8 mouse cellular contexts compared by ENCODE assay signal in the genomic region with DNA sequence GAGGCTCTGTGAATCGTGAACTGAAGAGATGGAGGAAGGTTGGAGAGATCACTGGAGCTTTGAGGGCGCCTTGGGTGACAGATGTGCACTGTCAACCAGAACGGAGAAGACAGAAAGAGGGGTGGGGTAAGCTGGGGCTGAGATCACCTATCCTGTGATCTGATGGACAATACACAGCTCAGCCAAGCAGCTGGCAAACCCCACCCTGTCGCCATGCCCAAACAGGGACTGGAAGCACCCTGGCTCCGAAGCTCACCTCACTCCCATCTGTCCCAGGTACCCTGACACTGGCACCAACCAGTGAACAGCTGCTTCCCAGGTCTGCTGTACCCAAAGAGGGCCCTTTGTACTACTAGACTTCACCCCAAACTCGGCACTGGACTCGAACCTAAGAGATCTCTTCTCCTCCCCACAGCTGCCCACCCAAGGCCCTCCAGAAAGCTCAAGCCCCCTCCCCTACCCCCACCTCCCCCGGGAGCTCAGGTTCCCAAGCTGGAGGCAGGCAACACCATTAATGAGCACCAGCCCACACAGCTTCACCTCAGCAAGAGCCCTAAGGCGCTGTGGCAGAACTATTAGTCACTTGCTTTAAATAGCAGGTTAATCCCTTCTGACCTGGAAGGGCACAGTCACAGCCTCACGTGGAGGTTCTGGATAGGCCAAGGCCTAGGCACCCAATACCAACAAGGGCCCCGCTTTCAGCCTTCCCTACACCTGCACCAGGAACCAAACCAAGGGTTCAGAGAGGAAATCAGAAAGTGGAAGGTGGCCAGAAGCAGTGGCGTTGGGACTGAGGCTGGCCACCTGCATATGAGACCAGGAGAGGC. TPM values are rescaled to one million over a fixed set of nuclear protein-coding genes. Genes with fewer than 3 reads are reported as not detected.
A peak's percentile ranks its signal among the peaks of the same experiment; 100 is the strongest.
DNase-seq lines count a peak whose midpoint lies in the region; ATAC-seq and TF ChIP-seq lines count a peak whose summit lies in the region.

No protein-coding gene starts in this region.

- H3K27ac ChIP-seq in lung, postnatal 0 days (ENCODE audit: low read length) = no peak overlapping the region
- no peak overlapping the region for H3K27ac ChIP-seq in kidney, adult 2 months (ENCODE audit: insufficient read depth, low read depth, low read length)
- no peak overlapping the region for H3K27ac ChIP-seq in midbrain, postnatal 0 days (ENCODE audit: low read depth, low read length)

- no peak for TF ChIP-seq POLR2A in kidney, adult 2 months (IDR thresholded peaks at IDR 0.05; ENCODE audit: low read depth, low read length)

- 49% methylated on average over 12 of the region's 12 CpGs for WGBS in lung, postnatal 0 days
- WGBS in kidney, adult 2 months = 50% methylated on average over 12 of the region's 12 CpGs
- 53% methylated on average over 12 of the region's 12 CpGs for WGBS in midbrain, postnatal 0 days

- no peaks in the 10 kb centered on the region for H3K4me1 ChIP-seq in lung, postnatal 0 days (ENCODE audit: insufficient read depth, low read depth, low read length)
- H3K4me1 ChIP-seq in kidney, adult 2 months (ENCODE audit: control insufficient read depth, insufficient read depth, low read length) = no peaks in the 10 kb centered on the region; the same call in 1 of the 2 replicates
- H3K4me1 ChIP-seq in midbrain, postnatal 0 days (ENCODE audit: insufficient read depth, low read length) = peaks cover 2% of the 10 kb centered on the region; the same call in 1 of the 2 replicates

- no peak for TF ChIP-seq CTCF in lung, postnatal 0 days (IDR thresholded peaks at IDR 0.05)
- TF ChIP-seq CTCF in kidney, adult 2 months (conservative IDR thresholded peaks at IDR 0.05; ENCODE audit: insufficient read depth, insufficient read length, low read depth, low read length) = no peak
- no peak for TF ChIP-seq CTCF in midbrain, postnatal 0 days (IDR thresholded peaks at IDR 0.05)

- no peaks in the 10 kb centered on the region for H3K9me3 ChIP-seq in lung, postnatal 0 days (ENCODE audit: low read length)
- H3K9me3 ChIP-seq in midbrain, postnatal 0 days (ENCODE audit: low read length) = no peaks in the 10 kb centered on the region

- peak overlapping the region; percentile 75 for H3K4me2 ChIP-seq in lung, postnatal 0 days (replicated peaks; ENCODE audit: low read depth, low read length)
- H3K4me2 ChIP-seq in midbrain, postnatal 0 days (ENCODE audit: low read depth, low read length, poor library complexity, severe bottlenecking) = peak overlapping the region; percentile 97

- H3K27me3 ChIP-seq in lung, postnatal 0 days (replicated peaks; ENCODE audit: insufficient read depth, low read length) = no peaks in the 10 kb centered on the region
- no peaks in the 10 kb centered on the region for H3K27me3 ChIP-seq in kidney, adult 2 months (replicated peaks; ENCODE audit: control insufficient read depth, insufficient read depth, low read length)
- no peaks in the 10 kb centered on the region for H3K27me3 ChIP-seq in midbrain, postnatal 0 days (ENCODE audit: insufficient read depth, low read length)

- no peak for TF ChIP-seq EP300 in lung, postnatal 0 days (IDR thresholded peaks at IDR 0.05)

- no peak overlapping the region for H3K9ac ChIP-seq in lung, postnatal 0 days (replicated peaks; ENCODE audit: low read depth)
- H3K9ac ChIP-seq in midbrain, postnatal 0 days (replicated peaks; ENCODE audit: low read length, poor library complexity, severe bottlenecking) = 0 out of 2 replicates have a peak overlapping the region, but pooled peaks have one; percentile 24

- ATAC-seq in lung, postnatal 0 days = no peak
- no peak; the same call in 1 of the 2 replicates for ATAC-seq in midbrain, postnatal 0 days (ENCODE audit: low FRiP score)
- ATAC-seq in megakaryocyte progenitor cell, adult 5-6 weeks (replicated peaks; ENCODE audit: poor library complexity) = no peak

- no peaks in the 10 kb centered on the region for H3K36me3 ChIP-seq in lung, postnatal 0 days (ENCODE audit: insufficient read depth, low read length)
- no peaks in the 10 kb centered on the region for H3K36me3 ChIP-seq in kidney, adult 2 months (ENCODE audit: control insufficient read depth, insufficient read depth, low read length)
- H3K36me3 ChIP-seq in midbrain, postnatal 0 days (ENCODE audit: insufficient read depth, low read length) = no peaks in the 10 kb centered on the region

- 0 out of 2 replicates have a peak overlapping the region, but pooled peaks have one; percentile 73 for H3K4me3 ChIP-seq in lung, postnatal 0 days (ENCODE audit: low read depth, low read length)
- peak overlapping the region; percentile 95; the same call in 1 of the 2 replicates for H3K4me3 ChIP-seq in kidney, adult 2 months (ENCODE audit: insufficient read depth, low read depth, low read length)
- peak overlapping the region; percentile 52; the same call in 1 of the 2 replicates for H3K4me3 ChIP-seq in midbrain, postnatal 0 days (ENCODE audit: low read depth, low read length)

- no peak for DNase-seq in lung, postnatal 0 days (ENCODE audit: low spot score)
- no peak for DNase-seq in lung, postnatal 14 days
- peak; percentile 38 for DNase-seq in gastrocnemius, postnatal 25 days
- DNase-seq in kidney, adult 2 months = peak; percentile 40
- no peak for DNase-seq in midbrain, postnatal 0 days (ENCODE audit: low spot score)
- no peak for DNase-seq in testis, postnatal 14 days (ENCODE audit: low spot score)
- no peak for DNase-seq in yolk sac, embryonic 10.5 days (ENCODE audit: low spot score)

RNA-seq across cellular contexts. Expression of a gene that starts 1.6 kb away (rescaled TPM):
- 312 and 318 TPM in 2 replicates for polyA plus RNA-seq in lung, postnatal 0 days (2015; fragmentation: Nextera tagmentation; extraction: Ambion mirVana)
- total RNA-seq in gastrocnemius, postnatal 25 days (2021) = 10 to 100 TPM; 46.9 to 52.5 TPM
- 177 and 191 TPM in 2 replicates for polyA plus RNA-seq in kidney, adult 2 months (2012; rRNA removed)
- total RNA-seq in midbrain, postnatal 0 days (2014; rRNA removed) = 239 and 278 TPM in 2 replicates
- 268 and 317 TPM in 2 replicates for polyA plus RNA-seq in midbrain, postnatal 0 days (2015; fragmentation: Nextera tagmentation; extraction: Ambion mirVana)
- 8.4 and 10.4 TPM in 2 replicates for total RNA-seq in megakaryocyte progenitor cell, adult 5-6 weeks (2015)
- total RNA-seq in megakaryocyte progenitor cell, adult 5-6 weeks (2017) = 9.9 and 10.7 TPM in 2 replicates

RNA-seq across cellular contexts. Expression of a gene that starts 16.4 kb away (rescaled TPM):
- 0.17 TPM in 1 of 2 replicates, not detected in the other for polyA plus RNA-seq in lung, postnatal 0 days (2015; fragmentation: Nextera tagmentation; extraction: Ambion mirVana)
- total RNA-seq in gastrocnemius, postnatal 25 days (2021) = under 1 TPM; 0.18 to 0.54 TPM
- polyA plus RNA-seq in kidney, adult 2 months (2012; rRNA removed) = 1.6 and 3.1 TPM in 2 replicates
- 4.9 and 7.9 TPM in 2 replicates for total RNA-seq in midbrain, postnatal 0 days (2014; rRNA removed)
- 2.2 and 2.4 TPM in 2 replicates for polyA plus RNA-seq in midbrain, postnatal 0 days (2015; fragmentation: Nextera tagmentation; extraction: Ambion mirVana)
- total RNA-seq in megakaryocyte progenitor cell, adult 5-6 weeks (2015) = not detected in 2 replicates
- total RNA-seq in megakaryocyte progenitor cell, adult 5-6 weeks (2017) = not detected in 2 replicates

Comparison
In these comparisons a context has a peak if more than half of its experiments do, and no peak if none do; other contexts are left out.
1. DNase-seq: peak in gastrocnemius, postnatal 25 days (single experiment) and kidney, adult 2 months (single experiment); none in lung, postnatal 0 days (single experiment), lung, postnatal 14 days (single experiment), midbrain, postnatal 0 days (single experiment), testis, postnatal 14 days (single experiment) and yolk sac, embryonic 10.5 days (single experiment).
2. RNA of a gene that starts 1.6 kb away (total RNA-seq): 239 to 278 TPM in midbrain, postnatal 0 days and 46.9 to 52.5 TPM in gastrocnemius, postnatal 25 days; 8.4 to 10.7 TPM in megakaryocyte progenitor cell, adult 5-6 weeks; every median in the first group is over 4 times any median in the second.
3. Peak in every context shown above with its lines, with median percentiles within 50 percentile points of each other: H3K4me3 ChIP-seq.